Mouse (Mus musculus) liver, adult 2 months (tissue): ENCODE data around the gene Panx3.

Experiments used
- CTCF ChIP-seq: fragments of 200-500 bp; IDR thresholded peaks from 2 replicates; pipeline ENCODE4 v1.5.1; 2011; ENCODE audit warnings: low read depth, low read length, control low read depth
- POLR2A ChIP-seq: fragments of 200-500 bp; IDR thresholded peaks from 2 replicates; pipeline ENCODE4 v1.6.1; 2011; ENCODE audit warnings: low read length, control low read depth; ENCODE audit not compliant: insufficient read depth; ENCODE audit errors: extremely low read depth

DNA sequence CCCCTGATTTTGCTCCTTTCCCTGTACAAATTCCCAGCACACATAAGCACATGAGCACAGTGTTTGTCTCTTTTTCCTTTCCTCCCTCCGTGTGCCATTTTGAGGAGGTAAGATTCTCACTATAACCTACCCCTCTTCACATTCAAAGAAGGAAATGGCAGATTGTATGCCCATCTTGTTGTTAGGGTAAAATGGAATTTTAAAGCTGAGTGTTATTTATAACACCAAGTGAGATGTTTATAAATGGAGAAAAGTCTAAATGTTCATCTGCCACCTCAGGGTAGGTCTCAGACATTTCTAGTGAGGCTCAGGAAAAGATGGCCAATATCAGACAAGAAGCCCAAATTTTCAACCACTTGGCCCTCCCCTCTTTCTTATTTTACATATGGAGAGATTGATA is 44.5 kb downstream of the Panx3 start:
- TF ChIP-seq CTCF: no peak
- TF ChIP-seq POLR2A: no peak
